Mouse (Mus musculus): ENCODE results near the gene Slco3a1. TPM values are rescaled to one million over a fixed set of nuclear protein-coding genes. Genes with fewer than 3 reads are reported as not detected.
A peak's percentile ranks its signal among the peaks of the same experiment; 100 is the strongest.

Gene Slco3a1
- total and polyA plus RNA-seq, 3 experiments: 24.8 to 46.8 (median 40.1) TPM

DNA sequence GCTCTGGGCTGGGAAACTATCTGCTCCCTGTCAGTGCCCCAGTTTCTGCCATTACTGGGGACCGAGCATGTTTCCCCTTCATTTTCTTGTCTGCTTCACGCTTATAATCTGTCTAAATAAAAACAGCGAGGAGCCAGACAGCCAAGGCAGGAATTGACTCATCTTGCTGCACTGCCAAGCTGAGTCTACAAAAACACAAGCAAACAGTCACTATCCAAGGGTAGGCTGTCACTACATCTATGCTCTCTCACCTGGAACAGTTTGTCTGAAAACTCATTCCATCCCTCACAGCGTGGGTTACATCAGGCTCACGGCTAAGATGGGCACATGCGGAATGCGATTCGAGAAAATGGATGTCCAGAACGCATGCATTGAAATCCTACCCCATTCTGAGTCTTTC is 207.6 kb downstream of the Slco3a1 start:
- DNase-seq: no peak

DNA sequence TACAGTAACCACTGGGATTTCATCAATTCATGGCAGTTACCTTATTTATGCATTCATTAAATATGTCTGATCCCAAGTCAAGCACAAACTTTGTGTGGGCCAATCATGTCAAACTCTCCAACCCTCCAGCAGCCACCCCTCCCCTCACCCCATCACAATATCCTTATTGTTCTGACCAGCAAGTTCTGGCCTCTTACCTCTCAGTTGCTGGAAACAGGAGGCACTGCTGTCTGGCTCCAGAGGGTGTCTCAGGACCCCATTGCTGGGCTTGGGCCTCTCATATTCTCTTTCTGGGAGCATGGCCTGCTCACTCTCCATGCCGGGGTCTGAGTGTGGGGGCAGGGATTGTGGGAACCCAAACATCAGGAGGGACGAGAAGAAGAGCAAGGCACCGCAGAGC is 208.1 kb downstream of the Slco3a1 start:
- no peak for DNase-seq

DNA sequence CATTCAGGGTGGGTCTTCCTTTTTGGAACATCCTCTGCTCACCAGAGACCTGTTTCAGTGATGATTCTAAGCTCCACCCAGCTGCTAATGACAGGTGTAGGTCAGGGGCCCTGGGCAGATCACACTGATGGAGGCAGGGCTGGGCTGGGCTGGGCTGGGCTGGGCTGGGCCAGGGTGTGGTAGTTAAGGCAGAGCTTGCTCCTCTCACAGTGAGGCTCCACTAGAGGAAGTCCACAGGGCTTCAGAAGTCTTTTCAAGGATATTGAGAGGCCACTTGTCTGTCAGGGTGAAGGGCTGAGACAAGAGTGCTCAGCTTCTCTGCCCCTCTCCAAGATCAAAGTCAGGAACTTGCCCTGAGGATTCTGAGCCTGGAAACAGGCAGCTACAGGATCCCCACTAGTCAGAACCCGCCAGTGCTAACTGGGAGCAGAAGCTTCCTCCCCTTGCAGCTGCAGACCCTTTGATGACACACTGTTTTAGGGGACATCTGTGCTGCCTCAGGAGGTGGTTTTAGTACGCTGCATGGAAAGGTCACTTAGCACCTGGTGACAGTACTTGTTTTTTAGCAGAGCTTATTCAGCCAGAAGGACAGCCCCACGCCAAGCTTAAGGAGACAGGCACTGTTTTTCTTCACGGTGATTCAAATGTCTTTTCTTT is 213.3 kb downstream of the Slco3a1 start:
- peak; percentile 31 for DNase-seq

DNA sequence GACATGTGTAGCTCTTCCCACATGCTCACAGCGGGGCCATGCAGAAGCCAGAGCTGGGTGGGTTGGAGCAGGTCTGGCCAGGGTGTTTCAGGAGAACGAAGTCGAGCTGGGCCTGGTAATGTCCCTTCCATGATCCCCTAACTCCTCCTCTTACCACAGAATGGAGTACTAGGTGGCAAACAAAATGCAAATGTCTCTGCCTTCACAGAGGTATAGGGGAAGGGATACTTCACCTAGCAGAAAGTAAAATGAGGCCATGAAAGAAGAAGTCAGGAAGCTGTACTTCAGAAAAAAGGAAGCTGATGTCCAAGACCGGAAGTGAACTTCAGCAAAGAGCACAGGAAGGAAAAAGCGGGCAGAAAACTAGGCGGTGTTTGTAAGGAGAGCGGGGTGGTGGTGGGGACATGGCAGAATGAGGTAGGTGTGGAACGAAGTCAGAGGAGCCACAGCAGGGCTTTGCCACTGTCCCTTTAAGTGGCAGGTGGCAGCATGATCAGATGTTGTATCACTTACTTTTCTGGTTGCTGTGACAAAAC is 214.1 kb downstream of the Slco3a1 start:
- DNase-seq: no peak

DNA sequence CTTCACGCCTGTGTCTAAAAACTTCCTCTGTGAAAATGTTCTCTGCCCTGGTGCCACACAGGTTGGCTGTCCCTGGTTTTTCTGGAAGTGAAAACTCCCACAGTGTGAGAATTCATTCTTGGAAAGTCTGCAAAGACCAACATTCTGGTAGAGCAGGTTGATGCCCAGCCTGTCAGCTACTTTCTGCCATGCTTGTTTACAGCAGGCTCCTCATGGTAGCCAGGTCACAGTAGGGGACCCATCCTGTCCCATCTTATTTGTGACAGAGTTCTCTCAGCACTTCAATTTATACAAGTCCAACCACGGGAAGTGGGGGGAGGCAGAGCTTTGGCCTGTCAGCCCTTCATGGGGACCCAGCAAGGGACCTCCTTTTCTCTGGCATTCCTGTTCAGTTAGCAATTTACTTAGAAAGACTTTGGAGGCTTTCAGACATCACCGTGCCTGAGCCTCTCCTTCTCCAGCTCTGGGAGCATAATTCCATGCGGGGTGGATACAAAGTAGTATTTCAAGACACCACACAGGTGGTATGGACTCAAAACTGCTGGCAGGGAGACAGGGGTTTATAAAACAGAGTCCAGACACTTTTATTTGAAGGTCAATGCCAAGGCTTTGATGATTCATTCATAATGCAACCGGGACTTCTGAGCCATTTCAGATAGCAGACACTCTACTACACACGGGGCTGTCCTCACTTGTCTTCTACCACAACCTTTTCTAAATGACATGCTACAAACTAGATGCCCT is 216.7 kb downstream of the Slco3a1 start:
- peak; percentile 50 for DNase-seq

DNA sequence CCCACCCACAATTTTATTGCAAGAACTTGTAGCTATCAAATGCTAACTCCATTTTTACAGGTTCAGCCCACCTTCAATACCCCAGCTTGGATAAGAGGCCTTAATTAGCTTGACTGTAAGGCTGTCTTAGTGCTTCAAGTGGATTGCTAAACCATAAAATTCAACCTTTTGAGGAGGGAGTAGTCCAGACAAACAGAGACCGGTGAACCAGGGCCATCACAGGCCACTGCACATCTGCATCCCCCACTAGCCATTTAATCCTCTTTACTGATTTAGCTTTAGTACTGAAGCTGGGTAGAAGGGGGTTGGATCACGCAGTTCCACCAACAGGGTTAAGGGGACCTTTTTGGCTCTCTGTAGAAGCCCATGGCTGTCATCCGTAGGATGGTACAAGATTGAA is 222.3 kb downstream of the Slco3a1 start:
- DNase-seq: no peak

DNA sequence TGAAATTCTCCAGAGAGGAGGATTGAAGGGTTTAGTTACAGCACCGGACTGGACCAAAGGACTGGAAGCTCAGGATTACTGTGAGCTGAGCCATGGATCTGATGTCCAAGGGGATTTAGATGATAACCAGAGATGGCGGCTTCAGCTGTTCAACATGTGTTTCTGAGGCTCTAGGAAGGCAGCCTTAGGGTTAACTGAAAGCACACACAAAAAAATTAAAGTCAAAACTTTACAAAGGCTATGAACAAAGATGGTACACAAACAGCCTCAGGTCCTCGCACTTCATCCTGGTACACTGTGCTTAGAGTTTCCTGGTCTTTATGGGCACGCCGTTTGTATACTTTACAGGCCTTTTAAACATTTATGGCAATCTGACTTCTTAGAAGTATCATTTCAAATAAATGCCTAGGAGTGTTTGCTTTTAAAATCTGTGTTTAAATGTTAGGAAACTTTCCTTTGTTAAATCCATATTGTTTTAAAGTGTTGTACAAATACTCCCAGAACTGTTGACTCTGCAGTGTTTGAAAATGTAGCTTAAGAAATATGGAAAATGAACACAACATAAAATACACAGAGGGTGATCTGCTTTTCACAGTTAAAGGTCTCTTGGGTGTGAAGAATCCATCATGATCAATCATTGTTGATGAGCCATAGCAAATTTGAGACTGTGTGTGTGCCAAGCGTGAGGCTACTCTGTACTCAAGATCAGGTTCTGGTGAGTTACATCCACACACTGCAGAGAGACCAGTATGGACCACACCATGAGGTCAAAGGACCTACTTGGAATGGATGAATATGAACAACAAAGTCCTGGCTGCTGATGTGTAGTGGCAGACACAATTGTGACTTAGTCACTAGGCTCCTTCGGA is 223.5 kb downstream of the Slco3a1 start:
- no peak for DNase-seq

DNA sequence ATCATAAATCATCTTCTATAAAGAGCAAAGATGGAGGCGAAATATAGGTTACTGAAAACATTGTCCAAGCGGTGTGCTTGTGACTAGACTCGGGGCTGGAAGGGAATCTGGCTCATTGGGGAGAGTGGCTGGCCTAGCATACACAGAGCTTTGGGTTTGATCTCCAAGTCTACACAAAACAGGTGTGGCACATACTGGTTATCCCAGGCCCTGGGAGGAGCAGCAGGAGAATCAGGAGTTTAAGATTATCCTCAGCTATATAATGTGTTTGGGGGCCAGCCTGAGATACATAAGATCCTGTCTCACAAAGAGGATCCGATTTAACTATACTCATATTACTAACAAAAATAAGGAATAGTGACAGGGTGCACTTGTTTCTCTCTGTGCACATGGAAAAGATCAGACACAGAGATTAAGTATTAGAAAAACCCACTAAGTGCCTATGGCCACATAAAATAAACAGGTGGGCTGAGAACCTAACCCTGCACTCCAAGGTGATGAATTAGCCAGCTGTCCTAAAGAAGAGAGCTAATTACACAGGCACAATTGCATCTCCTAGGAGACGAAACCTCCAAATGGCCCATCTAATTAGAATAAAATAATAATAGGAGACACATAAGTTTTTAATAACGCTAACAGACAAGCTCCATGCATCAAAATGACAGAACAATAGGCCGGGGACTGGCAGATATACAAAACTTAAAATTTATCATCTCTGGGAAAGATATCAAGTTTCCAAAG is 224.3 kb downstream of the Slco3a1 start:
- DNase-seq: no peak

DNA sequence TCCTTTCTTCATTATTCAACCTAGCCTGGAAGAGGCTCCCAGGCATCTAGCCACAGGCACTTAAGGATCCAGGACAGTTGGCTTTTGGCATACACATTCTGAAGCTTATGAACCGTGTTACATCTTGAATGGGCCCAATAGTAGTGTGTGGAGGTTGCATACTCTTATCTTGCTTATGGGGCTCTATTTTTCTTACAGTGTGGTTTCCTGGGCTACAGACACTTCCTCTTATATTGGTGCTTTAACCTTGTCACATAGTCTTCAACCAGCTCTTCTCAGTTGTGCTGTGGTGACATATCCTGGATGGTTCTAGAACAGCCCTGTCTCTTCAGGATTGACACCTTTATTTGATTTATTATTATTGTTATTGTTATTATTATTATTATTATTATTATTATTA is 225.6 kb downstream of the Slco3a1 start:
- no peak for DNase-seq

DNA sequence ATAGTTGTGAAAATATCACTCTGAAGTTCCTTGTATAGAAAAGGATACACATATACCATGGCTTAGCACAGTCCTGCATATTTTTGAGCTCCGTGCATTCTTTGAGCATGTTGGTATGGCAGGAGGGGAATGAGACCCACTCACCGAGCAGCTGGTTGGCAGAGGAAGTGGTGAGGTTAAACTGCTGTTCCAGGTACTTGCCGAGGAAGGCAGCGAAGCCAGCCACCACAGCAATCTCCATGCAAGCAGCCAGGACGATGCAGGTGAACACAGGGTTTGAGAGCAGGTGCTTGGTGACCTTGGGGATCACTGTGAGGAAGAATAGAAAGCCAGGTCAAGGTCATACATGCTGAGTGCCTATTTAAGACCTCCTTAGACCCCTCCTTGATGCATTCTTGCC is 226.9 kb downstream of the Slco3a1 start:
- DNase-seq: no peak

DNA sequence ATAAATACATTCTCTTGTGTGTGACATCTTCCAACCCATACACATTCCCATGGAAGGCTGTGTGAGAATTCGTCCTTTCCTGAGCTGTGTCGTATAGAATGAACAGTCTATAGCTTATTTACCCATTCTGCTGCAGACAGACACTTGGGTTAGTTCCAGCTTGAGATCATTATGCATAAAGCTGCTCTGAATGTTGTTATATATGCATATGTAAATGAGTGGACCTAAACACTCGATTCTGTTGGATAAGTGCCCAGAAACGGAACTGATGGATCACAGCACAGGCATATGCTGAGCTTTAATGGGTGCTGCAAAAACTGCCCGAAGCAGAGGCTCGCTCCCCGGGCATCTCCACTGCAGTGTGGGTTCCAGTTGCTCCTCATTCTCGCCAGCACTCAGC is 229.5 kb downstream of the Slco3a1 start:
- DNase-seq: no peak

DNA sequence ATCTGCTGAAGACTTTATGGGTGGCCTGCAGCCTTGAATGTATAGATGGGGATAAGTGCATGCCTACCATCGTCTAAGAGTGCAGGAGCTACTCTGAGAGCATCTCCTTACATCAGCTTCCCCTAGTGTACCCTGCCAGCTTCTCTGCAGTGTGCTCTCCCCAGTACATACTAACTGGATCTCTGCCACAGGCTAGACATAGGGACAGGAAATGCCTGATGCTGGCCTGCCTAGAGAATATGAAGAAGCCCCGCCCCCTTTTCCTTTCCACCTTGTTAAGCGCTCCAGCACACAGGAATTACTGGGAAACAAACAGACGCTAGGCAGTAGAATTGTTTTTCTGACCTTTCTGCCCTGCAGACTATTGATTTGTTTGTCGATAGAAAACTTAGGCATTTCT is 230.9 kb downstream of the Slco3a1 start:
- DNase-seq: no peak

DNA sequence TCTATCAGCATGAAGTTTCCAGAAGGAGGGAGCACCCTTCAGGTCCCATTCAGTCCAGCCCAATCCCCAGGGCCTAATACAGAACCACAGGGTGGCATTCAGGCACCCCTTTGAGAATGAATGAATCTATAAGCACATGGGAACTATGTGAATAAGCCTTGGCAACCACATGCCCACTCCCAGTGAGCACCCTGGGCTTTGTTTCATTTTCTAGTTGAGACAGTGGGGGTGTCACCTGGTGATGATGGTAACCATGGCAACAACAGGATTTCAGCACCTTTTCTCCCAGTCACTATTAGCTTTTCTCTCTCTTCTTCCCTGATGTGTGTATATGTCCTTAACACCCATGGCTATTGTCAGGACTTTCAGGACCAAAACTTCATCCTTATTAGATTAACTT is 231.4 kb downstream of the Slco3a1 start:
- DNase-seq: no peak

DNA sequence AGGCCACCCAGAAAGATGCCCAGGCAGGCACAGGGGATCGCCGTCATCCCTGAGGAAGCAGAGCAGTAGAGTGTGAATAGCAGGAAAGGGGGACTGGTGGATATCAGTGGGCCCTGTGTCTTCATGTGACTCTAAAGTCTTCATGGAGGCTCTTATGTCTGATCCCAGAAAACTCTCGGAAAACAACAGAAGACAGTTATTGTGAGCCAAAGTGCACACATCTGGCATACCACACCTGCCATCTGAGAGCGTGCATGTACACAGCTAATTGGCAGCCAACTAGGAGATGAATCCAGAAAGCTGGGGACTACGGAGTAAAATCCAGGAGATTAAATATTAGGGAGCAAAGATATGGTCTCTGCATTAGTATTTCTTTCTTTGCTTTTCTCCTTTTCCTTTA is 233.9 kb downstream of the Slco3a1 start:
- no peak for DNase-seq

DNA sequence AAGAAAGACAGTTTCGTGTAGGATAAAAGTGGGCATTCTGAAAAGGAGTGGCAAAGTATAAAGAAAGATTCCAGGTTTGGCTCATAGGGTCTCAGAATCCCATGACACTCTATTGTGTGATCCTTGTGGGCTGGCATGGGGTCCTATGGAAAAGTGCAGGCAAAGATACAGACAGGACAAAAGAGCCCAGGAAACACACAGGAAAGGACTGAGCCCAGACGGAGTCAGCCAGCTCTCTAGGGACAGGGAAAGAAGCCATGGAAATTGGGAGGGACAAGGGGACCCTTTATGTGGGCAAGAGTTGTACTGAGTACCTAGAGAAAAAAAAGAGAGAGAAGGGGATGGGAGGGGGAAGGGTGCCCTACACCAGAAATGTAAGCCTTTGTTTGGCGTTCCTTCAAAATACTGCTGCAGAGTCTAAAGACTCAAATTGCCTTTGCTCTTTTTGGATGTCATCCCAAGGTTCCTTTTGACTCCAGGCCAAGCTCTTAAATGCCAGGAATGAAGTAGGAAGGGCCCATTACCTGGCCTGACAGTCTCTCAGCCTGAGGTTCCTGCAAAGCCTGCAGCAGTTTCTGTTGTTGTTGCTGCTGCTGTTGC is 238.6 kb downstream of the Slco3a1 start:
- peak; percentile 81 for DNase-seq

DNA sequence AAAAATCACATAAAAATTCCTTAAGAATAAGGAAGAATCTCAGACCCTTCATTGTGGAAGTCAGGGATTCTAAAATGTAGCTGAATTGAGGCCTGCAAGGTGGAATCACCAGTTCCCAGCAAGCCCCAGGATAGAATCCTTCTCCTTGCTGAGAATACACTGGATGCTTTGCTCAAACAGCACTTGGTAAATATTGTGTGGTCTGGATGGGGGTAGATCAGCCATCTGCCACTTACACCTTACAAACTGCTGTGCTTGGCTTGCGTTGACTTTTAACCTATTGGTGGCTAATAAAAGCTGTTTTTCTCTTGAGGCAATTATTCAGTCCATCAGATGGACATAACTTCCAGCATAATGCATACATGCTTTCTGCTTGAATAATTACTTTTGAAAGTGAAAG is 240.3 kb downstream of the Slco3a1 start:
- no peak for DNase-seq

DNA sequence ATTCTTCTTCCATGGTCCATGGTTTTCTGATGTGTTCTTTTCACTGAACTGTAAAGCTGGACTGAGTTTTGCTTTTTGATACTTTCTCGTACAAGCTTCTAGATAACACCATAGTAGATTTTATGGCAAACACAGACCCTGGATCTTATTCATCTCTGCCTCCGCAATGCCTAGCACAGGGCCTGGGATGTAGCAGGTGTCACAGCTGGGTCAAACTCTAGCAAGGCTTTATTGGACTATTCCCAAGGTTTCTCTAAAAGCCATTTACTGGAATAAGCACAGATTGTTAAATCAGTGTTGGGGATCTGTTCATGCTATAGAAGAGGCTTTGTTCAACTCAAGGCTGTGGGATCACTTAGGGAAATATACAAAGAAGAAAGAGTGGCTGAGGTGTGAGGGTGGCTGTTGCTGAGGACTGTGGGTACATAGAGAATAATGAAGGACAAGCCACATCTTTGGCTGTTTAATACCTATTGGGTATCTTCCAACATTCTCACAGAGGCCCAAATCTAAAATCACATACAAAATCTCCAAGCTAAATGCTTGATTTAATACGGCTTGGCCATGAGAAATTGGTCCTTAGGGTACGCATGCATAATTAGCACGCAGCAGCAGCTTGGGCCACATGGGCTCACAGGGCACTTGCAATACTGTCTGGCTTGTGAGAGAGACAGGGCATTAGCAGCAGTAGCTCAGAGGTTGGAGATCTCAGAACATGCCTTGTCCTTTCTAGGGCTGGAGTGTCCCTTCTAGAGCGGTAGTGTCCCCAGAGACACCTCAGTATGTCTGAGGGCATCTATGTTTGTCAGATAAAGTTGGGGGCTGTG is 241.1 kb downstream of the Slco3a1 start:
- no peak for DNase-seq

DNA sequence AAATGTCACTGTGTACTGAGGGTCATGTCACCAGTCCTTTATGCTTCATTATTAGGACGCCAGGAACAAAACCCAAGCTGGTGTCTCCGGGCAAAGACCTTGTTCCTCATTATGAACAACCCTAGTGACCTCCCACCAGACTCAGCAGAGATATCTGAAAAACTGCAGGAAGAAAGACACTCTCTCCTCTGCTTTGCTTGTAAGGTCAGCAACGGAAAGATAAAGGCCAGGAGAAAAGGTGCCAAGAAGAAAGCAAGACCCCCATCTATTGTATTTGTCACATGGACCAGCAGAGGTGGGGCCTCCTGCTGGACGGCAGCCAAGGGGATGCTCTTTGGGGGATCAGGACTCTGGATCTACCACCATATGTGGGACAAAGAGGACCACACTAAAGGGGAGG is 243.0 kb downstream of the Slco3a1 start:
- no peak for DNase-seq

DNA sequence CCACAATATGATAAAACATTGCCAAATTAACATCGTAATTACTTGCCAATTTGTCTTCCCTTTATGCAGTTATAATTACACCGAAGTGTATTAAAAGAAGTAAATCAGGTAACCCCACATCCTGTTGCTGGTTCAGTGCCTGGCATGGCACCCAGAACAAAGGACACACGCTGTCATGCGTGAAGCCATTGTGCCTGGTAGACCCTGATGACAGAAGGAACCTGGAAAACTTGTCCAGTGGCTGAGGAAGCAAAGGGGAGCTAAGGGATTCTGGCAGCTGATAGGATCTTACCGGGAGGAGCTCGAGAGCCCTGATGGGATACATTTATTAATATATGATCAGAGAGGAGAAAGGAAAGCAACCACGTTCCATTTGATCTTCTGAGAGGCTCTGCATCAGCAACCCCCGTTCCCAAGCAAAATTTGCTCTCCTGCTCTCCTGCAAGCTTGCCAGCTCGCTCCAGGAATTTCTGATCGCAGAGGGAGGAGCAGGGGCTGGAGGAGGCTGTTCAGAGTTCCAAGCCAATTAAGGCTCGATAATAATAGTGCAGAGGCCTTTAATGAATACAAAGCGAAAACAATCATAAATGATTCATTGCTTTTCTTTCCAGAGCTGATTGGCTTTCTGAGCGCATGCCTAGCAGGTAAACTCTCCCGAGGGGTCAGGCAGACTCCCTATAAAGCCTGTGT is 250.8 kb downstream of the Slco3a1 start:
- DNase-seq: no peak

DNA sequence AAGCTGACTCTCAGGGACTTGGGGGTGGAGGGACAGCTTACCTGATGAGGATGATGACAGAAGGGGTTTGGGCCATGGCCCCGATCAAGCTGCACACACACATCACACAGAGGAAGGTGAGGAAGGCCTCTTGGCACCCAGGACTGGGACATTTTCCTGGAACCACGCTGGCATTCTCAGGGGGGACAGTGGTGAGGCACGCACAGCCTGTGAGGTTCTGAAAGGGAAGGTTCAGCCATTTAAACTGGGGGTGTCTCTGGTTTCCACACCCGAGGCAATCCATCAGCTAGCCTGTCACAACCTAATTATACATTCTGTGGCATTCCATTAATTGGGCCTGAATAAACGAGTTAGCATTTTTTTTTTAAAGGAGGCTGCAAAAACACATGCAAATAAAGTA is 251.5 kb downstream of the Slco3a1 start:
- DNase-seq: no peak
